Mouse (Mus musculus) intestine, embryonic 15.5 days (tissue): ENCODE results near the gene Podxl. TPM values are rescaled to one million over a fixed set of nuclear protein-coding genes. Genes with fewer than 3 reads are reported as not detected.
A peak's percentile ranks its signal among the peaks of the same experiment; 100 is the strongest.

Experiments used
- ATAC-seq: fragments of 200-750 bp; cut with Nextera tagmentation; 2 replicates; pipeline ENCODE4 v1.8.0; 2017; ENCODE audit warnings: moderate TSS enrichment, moderate library complexity
- H3K27ac ChIP-seq: fragments of 300-500 bp; sonication (generic); 2 replicates; pipeline ENCODE4 v1.5.1; 2015; ENCODE audit warnings: mild to moderate bottlenecking, inconsistent platforms
- H3K27me3 ChIP-seq: fragments of 300-500 bp; sonication (generic); replicated peaks from 2 replicates; pipeline ENCODE4 v1.6.1; 2015; ENCODE audit warnings: inconsistent platforms
- H3K36me3 ChIP-seq: fragments of 300-500 bp; sonication (generic); 2 replicates; pipeline ENCODE4 v1.6.1; 2015; ENCODE audit warnings: inconsistent platforms
- H3K4me1 ChIP-seq: fragments of 300-500 bp; sonication (generic); replicated peaks from 2 replicates; pipeline ENCODE4 v1.6.1; 2015; ENCODE audit warnings: inconsistent platforms
- H3K4me2 ChIP-seq: fragments of 300-500 bp; sonication (generic); replicated peaks from 2 replicates; pipeline ENCODE4 v1.6.1; 2015; ENCODE audit warnings: mild to moderate bottlenecking, inconsistent platforms
- H3K4me3 ChIP-seq: fragments of 300-500 bp; sonication (generic); replicated peaks from 2 replicates; pipeline ENCODE4 v1.5.1; 2015; ENCODE audit warnings: inconsistent platforms
- H3K9ac ChIP-seq: fragments of 300-500 bp; sonication (generic); 2 replicates; pipeline ENCODE4 v1.6.1; 2015; ENCODE audit warnings: inconsistent platforms
- H3K9me3 ChIP-seq: fragments of 300-500 bp; sonication (generic); 2 replicates; pipeline ENCODE4 v1.6.1; 2016; ENCODE audit warnings: inconsistent platforms
- WGBS: fragments of 180-500 bp; shearing (Covaris S2); methylation state at CpG from one replicate; pipeline ENCODE4 v1.1.7; 2015; 5-methylcytosine and 5-hydroxymethylcytosine counted together
- polyA plus RNA-seq: library from polyadenylated mRNA; unstranded; fragments of >200 nt; fragmentation: Nextera tagmentation; extraction: Ambion mirVana; gene quantifications from 2 replicates; pipeline ENCODE4 v1.2.1, GENCODE M21; 2015

Gene Podxl
- polyA plus RNA-seq, 1 experiment from 2014 or later = 45.0 TPM

GRCm38 (mm10) chr6:31519001-31519471 lies 44.7 kb downstream of the Podxl start:
- Histone ChIP-seq H3K4me3 (no peak overlapping the region), H3K4me1 (no peaks in the 10 kb centered on the region), H3K9me3 (no peaks in the 10 kb centered on the region), H3K4me2 (no peak overlapping the region), H3K27ac (no peak overlapping the region), H3K9ac (no peak overlapping the region), H3K36me3 (no peaks in the 10 kb centered on the region), H3K27me3 (no peaks in the 10 kb centered on the region)
- WGBS = 68% methylated on average over 8 of the region's 8 CpGs
- ATAC-seq = peak; percentile 58

- Histone ChIP-seq H3K4me1 (no peaks in the 10 kb centered on the region), H3K27ac (no peak overlapping the region), H3K9me3 (no peaks in the 10 kb centered on the region), H3K9ac (no peak overlapping the region), H3K4me3 (no peak overlapping the region), H3K36me3 (no peaks in the 10 kb centered on the region), H3K4me2 (no peak overlapping the region), H3K27me3 (no peaks in the 10 kb centered on the region)
- WGBS = 54% methylated on average over 2 of the region's 2 CpGs
- ATAC-seq = no peak
Measured at GRCm38 (mm10) chr6:31518338-31518698, 45.5 kb downstream of the Podxl start.

GRCm38 (mm10) chr6:31517681-31518337 lies 46.0 kb downstream of the Podxl start:
- no peak overlapping the region for H3K4me3 ChIP-seq
- no peak for ATAC-seq
- 66% methylated on average over 9 of the region's 9 CpGs for WGBS

GRCm38 (mm10) chr6:31513726-31514125 lies 50.1 kb downstream of the Podxl start:
- ATAC-seq = no peak
- Histone ChIP-seq H3K4me2 (no peak overlapping the region), H3K4me1 (no peaks in the 10 kb centered on the region), H3K9me3 (no peaks in the 10 kb centered on the region), H3K36me3 (no peaks in the 10 kb centered on the region), H3K27me3 (no peaks in the 10 kb centered on the region), H3K4me3 (no peak overlapping the region), H3K9ac (no peak overlapping the region), H3K27ac (no peak overlapping the region)
- 71% methylated on average over 6 of the region's 6 CpGs for WGBS

More at GRCm38 (mm10) chr6:31517681-31518337, 46.0 kb downstream of the Podxl start:
- Histone ChIP-seq H3K9ac (no peak overlapping the region), H3K9me3 (no peaks in the 10 kb centered on the region), H3K4me2 (no peak overlapping the region), H3K36me3 (no peaks in the 10 kb centered on the region), H3K4me1 (no peaks in the 10 kb centered on the region), H3K27me3 (no peaks in the 10 kb centered on the region), H3K27ac (no peak overlapping the region)

GRCm38 (mm10) chr6:31502614-31503013 lies 61.2 kb downstream of the Podxl start:
- Histone ChIP-seq H3K27me3 (no peaks in the 10 kb centered on the region), H3K9ac (no peak overlapping the region), H3K4me1 (no peaks in the 10 kb centered on the region), H3K36me3 (peaks cover 13% of the 10 kb centered on the region; the same call in 1 of the 2 replicates), H3K4me2 (no peak overlapping the region), H3K9me3 (no peaks in the 10 kb centered on the region), H3K4me3 (no peak overlapping the region), H3K27ac (no peak overlapping the region)
- ATAC-seq = no peak
- WGBS = 89% methylated on average over 2 of the region's 2 CpGs

- Histone ChIP-seq H3K36me3 (peaks cover 16% of the 10 kb centered on the region), H3K4me1 (no peaks in the 10 kb centered on the region), H3K9ac (no peak overlapping the region), H3K4me2 (no peak overlapping the region), H3K27me3 (no peaks in the 10 kb centered on the region), H3K9me3 (no peaks in the 10 kb centered on the region), H3K27ac (no peak overlapping the region), H3K4me3 (no peak overlapping the region)
- no peak for ATAC-seq
Measured at GRCm38 (mm10) chr6:31500691-31501090, 63.1 kb downstream of the Podxl start.

- H3K9ac ChIP-seq = no peak overlapping the region
- WGBS = 70% methylated on average over 2 of the region's 2 CpGs
- H3K27me3 ChIP-seq = no peaks in the 10 kb centered on the region
- H3K4me1 ChIP-seq = no peaks in the 10 kb centered on the region
- no peak overlapping the region for H3K4me2 ChIP-seq
- H3K9me3 ChIP-seq = no peaks in the 10 kb centered on the region
- ATAC-seq = no peak
- H3K36me3 ChIP-seq = peaks cover 16% of the 10 kb centered on the region
- H3K27ac ChIP-seq = no peak overlapping the region
- no peak overlapping the region for H3K4me3 ChIP-seq
Measured at GRCm38 (mm10) chr6:31500260-31500659, 63.5 kb downstream of the Podxl start.

- Histone ChIP-seq H3K9me3 (no peaks in the 10 kb centered on the region), H3K36me3 (peaks cover 16% of the 10 kb centered on the region), H3K4me3 (no peak overlapping the region), H3K9ac (no peak overlapping the region), H3K4me2 (no peak overlapping the region), H3K27ac (no peak overlapping the region), H3K27me3 (no peaks in the 10 kb centered on the region), H3K4me1 (no peaks in the 10 kb centered on the region)
- ATAC-seq = no peak
- 83% methylated on average over 10 of the region's 10 CpGs for WGBS
Measured at GRCm38 (mm10) chr6:31499836-31500235, 63.9 kb downstream of the Podxl start.

- no peaks in the 10 kb centered on the region for H3K4me1 ChIP-seq
- H3K27ac ChIP-seq = no peak overlapping the region
- H3K9me3 ChIP-seq = no peaks in the 10 kb centered on the region
- H3K4me2 ChIP-seq = no peak overlapping the region
- H3K9ac ChIP-seq = no peak overlapping the region
- ATAC-seq = no peak
- WGBS = 94% methylated on average over 2 of the region's 2 CpGs
- no peak overlapping the region for H3K4me3 ChIP-seq
- no peaks in the 10 kb centered on the region for H3K27me3 ChIP-seq
- H3K36me3 ChIP-seq = peaks cover 4% of the 10 kb centered on the region; the same call in 1 of the 2 replicates
Measured at GRCm38 (mm10) chr6:31496227-31496626, 67.6 kb downstream of the Podxl start.

- Histone ChIP-seq H3K27me3 (no peaks in the 10 kb centered on the region), H3K36me3 (peaks cover 6% of the 10 kb centered on the region; the same call in 1 of the 2 replicates), H3K9me3 (no peaks in the 10 kb centered on the region), H3K4me2 (no peak overlapping the region), H3K9ac (no peak overlapping the region), H3K4me3 (no peak overlapping the region), H3K4me1 (no peaks in the 10 kb centered on the region), H3K27ac (no peak overlapping the region)
- 84% methylated on average over 2 of the region's 2 CpGs for WGBS
- no peak for ATAC-seq
Measured at GRCm38 (mm10) chr6:31495122-31495731, 68.6 kb downstream of the Podxl start.

- H3K4me3 ChIP-seq = no peak overlapping the region
- no peaks in the 10 kb centered on the region for H3K27me3 ChIP-seq
- H3K9me3 ChIP-seq = no peaks in the 10 kb centered on the region
- H3K4me1 ChIP-seq = no peaks in the 10 kb centered on the region
- ATAC-seq = no peak
- 0 out of 2 replicates have a peak, but pooled peaks cover 5% of the 10 kb centered on the region for H3K36me3 ChIP-seq
- no peak overlapping the region for H3K4me2 ChIP-seq
- 93% methylated on average over 7 of the region's 7 CpGs for WGBS
- H3K27ac ChIP-seq = no peak overlapping the region
- no peak overlapping the region for H3K9ac ChIP-seq
Measured at GRCm38 (mm10) chr6:31489950-31490349, 73.8 kb downstream of the Podxl start.

GRCm38 (mm10) chr6:31486601-31487000 lies 77.2 kb downstream of the Podxl start:
- WGBS = 89% methylated on average over 2 of the region's 2 CpGs
- ATAC-seq = no peak

GRCm38 (mm10) chr6:31480008-31480407 lies 83.8 kb downstream of the Podxl start:
- 90% methylated on average over 4 of the region's 4 CpGs for WGBS

More at GRCm38 (mm10) chr6:31486601-31487000, 77.2 kb downstream of the Podxl start:
- Histone ChIP-seq H3K4me2 (no peak overlapping the region), H3K36me3 (peaks cover 5% of the 10 kb centered on the region; the same call in 1 of the 2 replicates), H3K9me3 (no peaks in the 10 kb centered on the region), H3K4me3 (no peak overlapping the region), H3K27ac (no peak overlapping the region), H3K9ac (no peak overlapping the region), H3K27me3 (no peaks in the 10 kb centered on the region), H3K4me1 (no peaks in the 10 kb centered on the region)

More at GRCm38 (mm10) chr6:31480008-31480407, 83.8 kb downstream of the Podxl start:
- no peak overlapping the region for H3K9ac ChIP-seq
- no peaks in the 10 kb centered on the region for H3K4me1 ChIP-seq
- no peaks in the 10 kb centered on the region for H3K9me3 ChIP-seq
- H3K36me3 ChIP-seq = peaks cover 6% of the 10 kb centered on the region; the same call in 1 of the 2 replicates
- ATAC-seq = no peak
- no peak overlapping the region for H3K4me2 ChIP-seq
- H3K4me3 ChIP-seq = no peak overlapping the region
- H3K27me3 ChIP-seq = no peaks in the 10 kb centered on the region
- no peak overlapping the region for H3K27ac ChIP-seq
